Mouse (Mus musculus): ENCODE results near the gene Lap3.

Lap3 gene

GRCm38 (mm10) chr5:45493191-45494092 lies at the start of gene Lap3:
Gene Lap3, plus strand, starts transcription at chr5:45493374.
- peak; percentile 100 for DNase-seq

- DNase-seq = no peak
These were observed 48.9 kb upstream of the Lap3 start for GRCm38 (mm10) chr5:45444130-45444832.

GRCm38 (mm10) chr5:45448676-45449075 lies 44.5 kb upstream of the Lap3 start:
- peak; percentile 7 for DNase-seq

- no peak for DNase-seq
These were observed 44.0 kb upstream of the Lap3 start for GRCm38 (mm10) chr5:45449206-45449605.

GRCm38 (mm10) chr5:45449831-45450716 lies 43.1 kb upstream of the Lap3 start, which contains the start of gene Qdpr:
Gene Qdpr, minus strand, starts transcription at chr5:45450236.
- peak; percentile 99 for DNase-seq

GRCm38 (mm10) chr5:45453451-45453850 lies 39.7 kb upstream of the Lap3 start, which contains the start of gene Clrn2:
Gene Clrn2, plus strand, starts transcription at chr5:45453751.
- DNase-seq = no peak

- no peak for DNase-seq
These were observed 38.7 kb upstream of the Lap3 start for GRCm38 (mm10) chr5:45454456-45454855.

- peak; percentile 71 for DNase-seq
These were observed 20.2 kb upstream of the Lap3 start for GRCm38 (mm10) chr5:45472880-45473450.

- no peak for DNase-seq
These were observed 19.7 kb upstream of the Lap3 start for GRCm38 (mm10) chr5:45473521-45473920.

GRCm38 (mm10) chr5:45474215-45474614 lies 19.0 kb upstream of the Lap3 start:
- peak; percentile 88 for DNase-seq

GRCm38 (mm10) chr5:45474758-45475157 lies 18.4 kb upstream of the Lap3 start:
- DNase-seq = no peak

GRCm38 (mm10) chr5:45475771-45476170 lies 17.4 kb upstream of the Lap3 start:
- no peak for DNase-seq

GRCm38 (mm10) chr5:45476288-45476687 lies 16.9 kb upstream of the Lap3 start:
- no peak for DNase-seq

GRCm38 (mm10) chr5:45477601-45478000 lies 15.6 kb upstream of the Lap3 start:
- DNase-seq = no peak

- no peak for DNase-seq
These were observed 13.1 kb upstream of the Lap3 start for GRCm38 (mm10) chr5:45480066-45480465.

- no peak for DNase-seq
These were observed 12.0 kb upstream of the Lap3 start for GRCm38 (mm10) chr5:45481125-45481524.

GRCm38 (mm10) chr5:45482607-45483006 lies 10.6 kb upstream of the Lap3 start:
- DNase-seq = peak; percentile 26

- no peak for DNase-seq
These were observed 9.5 kb upstream of the Lap3 start for GRCm38 (mm10) chr5:45483654-45484053.

GRCm38 (mm10) chr5:45491776-45492175 lies 1.4 kb upstream of the Lap3 start:
- no peak for DNase-seq

- peak; percentile 42 for DNase-seq
These were observed 1.1 kb downstream of the Lap3 start for GRCm38 (mm10) chr5:45494093-45494755.

GRCm38 (mm10) chr5:45495429-45495975 lies 2.3 kb downstream of the Lap3 start:
- peak; percentile 67 for DNase-seq
